Mouse (Mus musculus) layer of hippocampus, postnatal 10 days (tissue): Measurements from ENCODE around the gene Eif4e. TPM values are rescaled to one million over a fixed set of nuclear protein-coding genes. Genes with fewer than 3 reads are reported as not detected.

Source experiments
- DNase-seq, 2 experiments: peaks; one replicate each; pipeline ENCODE4 v3.0.0; 2021; ENCODE audit warnings: low spot score in 2 of 2
- long read RNA-seq: library from polyadenylated mRNA; stranded (forward); transcript quantifications from one replicate; pipeline ENCODE4 v2.0.0, GENCODE M21; 2023
- total RNA-seq, 2 experiments: library from RNA; stranded (reverse); gene quantifications; 2 replicates each; pipeline ENCODE4 v1.2.3; 2021

Eif4e gene
- total RNA-seq: 100 to 1,000 TPM; 155 to 180 TPM
- long read RNA-seq, transcript Eif4e-204 (7 exons, 1,421 nt): major isoform, 111 of 126 reads
- long read RNA-seq, partial matches to known transcripts: 5 of 126 reads
- long read RNA-seq, other reads (novel, unspliced or antisense): 10 of 126 reads

DNA sequence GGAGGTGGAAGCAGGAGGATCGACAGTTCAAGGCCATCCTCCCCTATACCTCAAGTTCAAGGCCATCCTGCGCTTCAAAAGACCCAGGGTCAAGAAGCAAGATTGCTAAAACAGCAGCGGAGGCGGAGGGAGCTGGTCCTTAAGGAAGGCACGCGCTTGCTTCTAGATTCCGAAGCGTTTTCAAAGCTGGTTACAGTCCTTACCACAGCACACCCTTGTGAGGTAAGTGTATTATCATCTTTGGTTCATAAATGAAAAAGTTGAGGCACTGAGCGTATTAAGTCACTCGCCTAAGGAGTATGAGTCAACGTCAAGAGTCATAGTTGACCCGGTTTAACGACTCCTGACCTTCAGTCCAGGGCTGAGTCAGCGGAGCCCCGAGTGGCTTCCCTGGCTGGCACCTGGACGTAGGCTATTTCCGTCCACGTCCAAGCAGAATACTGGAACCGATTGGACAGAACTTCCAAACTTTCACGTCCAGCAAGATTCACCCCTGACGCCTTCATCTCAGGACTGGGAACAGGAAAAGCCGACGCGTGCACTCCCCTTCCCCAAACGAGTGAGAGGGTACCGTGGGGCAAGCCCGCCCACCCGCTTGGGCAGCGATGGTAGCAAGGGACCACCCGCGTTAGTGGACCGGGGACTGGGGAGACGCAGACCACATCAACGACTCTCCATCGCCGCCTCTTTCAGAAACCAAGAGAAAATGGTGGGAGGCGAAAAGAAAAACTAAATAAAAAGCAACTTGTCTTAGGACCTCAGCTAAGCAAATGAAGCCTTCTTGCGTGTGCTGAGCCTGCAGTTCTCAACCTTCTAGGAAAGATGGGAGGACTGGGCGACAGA lies at the start of gene Eif4e:
TSS of gene Eif4e (plus strand) at position 107 of the 843 bp plus-strand sequence.
- DNase-seq: peak; percentile 11 to 48

DNA sequence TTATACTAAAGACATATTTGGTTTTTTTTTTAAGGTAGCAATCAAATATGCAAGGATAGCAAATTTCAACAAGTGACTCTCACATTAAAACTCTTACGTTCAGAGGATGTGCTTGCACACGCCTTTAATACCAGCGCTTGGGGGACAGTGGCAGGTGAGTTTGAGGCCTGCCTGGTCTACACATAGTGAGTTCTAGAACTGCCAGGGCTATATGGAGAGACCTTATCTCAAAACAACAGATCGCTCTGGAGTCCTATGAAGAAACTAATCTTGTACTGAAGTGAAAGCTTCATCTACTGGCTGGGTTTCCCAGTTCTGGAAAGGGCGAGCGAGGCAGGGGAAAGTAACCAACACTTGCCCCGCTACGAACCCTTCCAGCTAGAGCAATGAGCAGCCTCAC lies 46.5 kb upstream of the Eif4e start:
- no peak for DNase-seq

DNA sequence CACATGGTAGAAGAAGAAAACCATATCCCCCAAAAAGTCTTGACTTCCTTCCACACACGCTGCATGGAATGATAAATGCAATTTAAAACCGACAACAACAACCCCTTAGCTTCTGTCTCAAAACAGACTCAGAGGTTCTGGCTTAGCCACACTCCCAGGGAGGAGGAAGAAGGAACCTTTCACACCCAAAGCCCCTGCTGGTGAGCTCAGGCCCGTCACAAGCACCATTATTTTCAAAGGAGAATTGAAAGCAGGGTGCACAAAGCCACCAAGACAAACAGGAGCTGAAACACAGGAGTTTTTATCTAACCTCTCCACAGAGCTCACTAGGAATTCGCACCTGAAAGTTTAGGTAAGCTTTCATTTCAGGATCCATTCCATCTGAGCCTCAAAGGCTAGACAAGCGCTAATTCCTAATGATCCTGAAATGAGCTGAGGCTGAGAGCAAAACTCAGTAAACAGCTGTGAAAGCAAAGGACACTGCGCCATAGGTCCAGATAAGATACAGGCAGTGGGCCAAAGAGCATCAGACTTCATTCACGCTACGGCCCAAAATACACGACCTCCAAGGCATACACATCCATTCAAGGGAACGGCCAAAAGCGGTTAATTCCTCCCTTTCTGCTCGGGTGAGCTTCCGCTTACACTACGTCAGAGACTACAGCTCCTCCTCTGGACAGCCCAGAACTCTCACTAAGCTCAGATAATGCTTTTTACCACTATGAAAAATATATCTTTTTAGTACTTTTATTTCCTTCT lies 44.3 kb upstream of the Eif4e start:
- DNase-seq: no peak

DNA sequence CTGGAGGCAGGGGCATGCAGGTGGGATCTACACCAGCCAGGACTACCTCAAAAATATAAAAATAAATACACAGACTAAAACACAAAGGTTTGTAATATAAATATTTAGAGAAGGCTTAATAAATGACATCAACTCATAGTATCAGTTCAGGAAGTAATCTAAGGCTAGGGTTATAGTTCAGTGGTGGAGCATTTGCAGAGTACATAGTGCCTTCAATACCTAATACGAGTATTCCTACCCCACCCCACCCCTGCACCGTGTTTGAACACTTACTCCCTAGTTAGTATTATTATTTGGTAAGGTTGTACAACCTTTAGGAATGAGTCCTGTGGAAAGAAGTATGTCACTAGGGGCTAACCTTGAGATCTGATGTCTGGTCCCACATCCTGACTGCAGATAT lies 42.7 kb upstream of the Eif4e start:
- DNase-seq: no peak

DNA sequence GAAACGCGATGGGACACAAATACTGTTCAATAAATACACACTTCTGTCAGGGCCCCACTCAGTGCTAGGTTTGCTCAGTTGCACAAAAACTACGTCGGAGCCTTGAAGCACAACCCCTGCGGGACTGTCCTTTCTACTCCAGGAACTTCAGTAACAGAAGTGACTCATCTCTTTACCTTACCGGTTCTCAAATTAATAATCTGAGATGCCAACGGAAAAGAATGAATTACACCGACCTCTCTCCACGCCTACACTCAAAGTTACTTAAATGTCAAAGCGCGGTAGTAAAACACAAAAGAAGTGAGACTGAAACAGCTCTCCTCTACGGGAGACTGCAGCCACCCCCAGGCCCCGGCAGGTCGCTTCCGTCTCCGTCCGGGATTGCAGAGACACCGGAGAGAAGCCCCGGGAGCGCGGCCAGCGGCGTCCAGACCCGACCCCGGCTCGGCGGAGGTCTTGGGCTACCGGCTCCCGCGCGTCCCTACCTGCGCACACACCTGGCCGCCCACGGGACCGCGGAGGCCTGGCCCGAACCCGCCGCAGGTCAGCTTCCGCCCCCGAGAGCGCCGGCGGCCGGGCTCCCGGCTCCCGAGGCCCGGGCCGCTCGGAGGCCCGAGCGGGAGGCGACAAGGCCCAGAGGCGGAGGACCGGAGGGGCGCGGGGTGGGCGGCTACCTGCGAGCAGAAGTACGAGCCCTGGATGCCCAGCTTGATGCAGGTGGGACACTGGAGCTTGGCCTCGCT lies 37.2 kb upstream of the Eif4e start:
- no peak for DNase-seq

DNA sequence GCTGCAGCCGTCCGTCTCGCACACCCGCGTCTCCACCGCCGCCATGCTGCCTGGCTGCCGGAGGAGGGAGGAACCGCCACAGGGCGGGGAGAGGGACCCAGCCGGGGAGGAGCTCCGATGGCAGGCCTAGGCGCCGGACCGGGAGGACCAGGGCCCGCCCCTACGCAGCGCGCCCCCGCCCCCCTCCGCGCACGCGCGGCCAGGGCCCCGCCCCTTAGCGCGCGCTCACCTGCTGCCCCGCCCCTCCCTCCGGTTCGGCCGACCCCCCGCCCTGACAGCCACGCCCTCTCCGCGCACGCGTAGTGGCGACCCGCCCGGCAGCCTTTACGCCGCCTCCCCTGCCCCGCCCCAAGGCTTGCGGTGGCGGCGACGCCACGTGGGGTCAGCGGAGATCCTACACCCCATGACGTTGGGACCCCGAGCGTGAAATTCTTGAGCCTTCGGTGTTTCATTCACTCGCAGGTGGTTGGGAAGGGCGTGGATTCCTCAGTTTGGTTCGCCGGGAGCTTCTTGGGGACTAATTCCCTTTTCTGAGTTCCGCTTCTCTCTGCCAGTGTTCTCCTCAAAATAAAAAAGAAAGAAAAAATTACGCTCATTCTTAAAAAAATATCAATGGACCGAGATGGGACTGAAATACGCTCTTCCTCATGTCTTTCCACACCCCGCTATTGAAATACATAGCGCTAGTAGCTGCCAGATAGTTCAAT lies 36.5 kb upstream of the Eif4e start, which contains the start of gene Metap1:
TSS of gene Metap1 (minus strand) at position 189 of the 707 bp plus-strand sequence.
- DNase-seq: peak; percentile 96 to 98

DNA sequence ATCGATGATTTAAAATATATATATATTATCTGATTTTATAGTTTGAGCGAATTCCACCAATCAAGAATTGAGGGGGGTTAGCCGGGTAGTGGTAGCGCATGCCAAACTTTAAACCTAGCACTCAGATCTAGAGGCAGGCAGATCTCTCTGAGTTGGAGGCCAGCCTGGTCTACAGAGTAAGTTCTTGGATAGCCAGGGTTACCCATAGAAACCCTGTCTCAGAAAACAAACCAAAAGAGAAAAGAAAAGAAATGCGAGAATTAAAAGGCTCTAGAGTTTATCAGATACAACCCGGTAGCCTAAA lies 36.0 kb upstream of the Eif4e start:
- DNase-seq: no peak

DNA sequence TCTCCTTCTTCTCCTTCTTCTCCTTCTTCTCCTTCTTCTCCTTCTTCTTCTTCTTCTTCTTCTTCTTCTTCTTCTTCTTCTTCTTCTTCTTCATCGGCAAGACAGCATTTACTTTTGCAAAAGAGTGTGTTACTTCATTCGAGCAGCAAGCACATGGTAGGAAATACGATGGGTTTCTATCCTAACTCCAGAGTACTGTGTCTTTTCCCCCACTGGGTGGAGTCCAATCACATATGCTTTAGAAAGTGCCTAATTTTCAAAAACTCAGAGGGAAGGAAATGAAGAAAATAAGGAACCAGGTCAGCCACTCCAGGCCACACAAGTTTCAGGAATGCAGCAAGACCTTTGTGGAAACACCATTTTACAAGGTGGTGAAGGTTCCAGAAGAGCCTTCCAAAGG lies 32.3 kb upstream of the Eif4e start:
- no peak for DNase-seq

DNA sequence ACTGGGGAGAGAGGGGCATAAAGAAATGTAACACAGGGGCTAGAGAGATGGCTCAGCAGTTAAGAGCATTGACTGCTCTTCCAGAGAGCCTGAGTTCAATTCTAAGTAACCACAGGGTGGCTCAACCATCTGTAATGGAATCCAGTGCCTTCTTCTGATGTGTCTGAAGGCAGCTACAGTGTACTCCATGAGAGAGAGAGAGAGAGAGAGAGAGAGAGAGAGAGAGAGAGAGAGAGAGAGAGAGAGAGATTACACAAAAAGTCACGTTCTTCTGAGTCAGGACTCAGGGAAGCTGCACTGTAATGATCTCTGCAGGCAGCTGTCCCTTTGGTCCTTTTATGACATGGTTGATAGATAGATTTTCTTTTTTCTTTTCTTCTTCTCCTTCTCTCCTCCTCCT lies 31.4 kb upstream of the Eif4e start:
- DNase-seq: no peak

DNA sequence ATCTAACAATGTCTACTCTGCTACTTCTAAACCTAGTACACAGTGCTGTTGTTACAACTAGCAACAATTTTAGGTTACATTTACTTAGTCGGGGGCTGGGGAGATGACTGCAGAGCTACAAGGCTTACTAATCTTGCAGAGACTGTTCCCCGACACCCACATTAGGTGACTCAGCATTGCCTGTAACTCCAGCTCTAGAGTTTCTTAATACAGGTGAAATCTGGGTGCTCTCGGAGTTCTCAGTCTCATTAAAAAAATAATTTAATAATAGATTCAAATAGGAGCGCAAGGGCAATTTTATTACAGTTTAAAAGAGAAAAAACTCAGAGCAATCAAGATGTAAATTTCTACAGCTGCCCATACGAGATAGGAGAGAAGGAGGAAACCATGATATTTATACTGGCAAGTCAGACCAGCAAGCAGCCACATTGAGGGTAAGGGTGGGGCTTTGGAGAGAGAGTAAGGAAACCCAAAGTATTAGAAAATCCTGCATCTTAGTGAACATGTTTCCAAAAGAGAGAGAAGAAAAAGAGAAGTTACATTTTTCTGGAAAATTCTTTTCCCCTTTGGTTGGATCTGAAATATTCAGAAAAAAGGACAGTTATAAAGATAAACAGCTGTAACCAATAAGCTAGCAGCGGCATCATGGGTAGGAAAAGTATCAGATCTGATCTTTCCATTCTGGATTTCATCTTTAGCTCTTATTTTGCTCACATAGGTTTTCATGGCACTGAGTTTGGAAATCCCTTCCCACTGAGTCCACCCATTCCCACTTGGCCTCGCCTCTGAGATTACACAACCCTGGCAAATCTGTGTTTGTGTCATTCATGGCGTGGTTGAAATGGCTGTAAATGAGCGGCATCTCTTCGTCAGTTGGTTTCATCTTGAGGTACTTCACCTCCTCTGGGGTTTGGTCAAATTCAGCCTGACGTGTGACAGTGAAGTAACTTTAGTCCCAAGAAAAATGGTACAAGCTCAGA lies 30.5 kb upstream of the Eif4e start:
- no peak for DNase-seq

DNA sequence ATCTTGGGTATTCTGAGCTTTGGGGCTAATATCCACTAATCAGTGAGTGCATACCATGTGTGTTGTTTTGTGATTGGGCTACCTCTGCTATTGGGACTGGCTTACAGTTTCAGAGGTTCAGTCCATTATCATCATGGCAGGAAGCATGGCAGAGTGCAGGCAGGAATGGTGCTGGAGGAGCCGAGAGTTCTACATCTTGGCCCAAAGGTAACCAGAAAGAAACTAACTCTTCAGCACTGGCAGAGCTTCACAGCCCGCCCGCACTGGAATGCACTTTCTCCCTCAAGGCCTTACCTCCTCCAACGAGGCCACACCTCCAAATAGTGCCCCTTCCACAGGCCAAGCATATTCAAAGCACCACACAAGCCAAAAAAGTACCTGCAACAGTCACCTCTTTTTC lies 27.2 kb upstream of the Eif4e start:
- no peak for DNase-seq

DNA sequence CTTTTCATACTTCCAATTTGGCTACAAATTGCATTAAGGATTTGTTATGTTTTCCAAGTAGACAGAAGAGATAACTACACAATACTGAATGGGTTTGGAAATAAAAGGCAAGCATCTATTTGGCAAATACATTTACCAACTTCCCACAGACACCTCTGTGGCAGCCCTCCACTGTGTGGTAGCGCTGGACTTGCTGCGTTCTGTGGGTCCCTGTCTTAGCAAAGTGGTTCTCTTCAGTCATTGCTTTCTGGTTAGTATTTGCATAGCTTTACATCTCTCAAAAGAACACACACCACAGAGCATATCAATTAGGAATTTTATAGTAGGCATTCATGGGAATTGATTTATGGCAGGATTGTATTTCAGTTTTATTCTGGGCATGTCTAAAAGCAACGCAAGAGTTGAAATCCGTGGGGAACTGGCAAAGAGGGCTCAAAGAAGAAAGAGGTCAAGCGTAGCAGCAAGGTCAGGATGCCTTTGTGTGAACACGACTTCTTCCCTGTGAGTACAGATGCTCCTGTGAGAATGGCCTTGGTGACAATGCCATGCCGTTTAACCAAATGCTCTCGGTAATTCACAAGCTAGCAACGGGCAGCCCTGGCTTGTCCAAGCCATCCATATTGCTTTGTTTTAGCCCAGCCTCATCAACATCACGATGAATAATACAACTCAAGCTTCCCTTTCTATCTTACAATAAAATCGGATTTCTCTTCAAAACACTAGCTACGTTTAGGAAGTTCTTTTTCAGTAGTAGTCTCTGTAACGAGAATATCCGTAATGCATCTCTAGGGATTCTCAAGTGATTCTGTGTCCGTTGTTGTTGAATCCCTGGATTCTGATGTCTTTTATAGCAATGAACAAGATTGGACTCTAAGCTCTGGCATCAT lies 25.9 kb upstream of the Eif4e start:
- no peak for DNase-seq

DNA sequence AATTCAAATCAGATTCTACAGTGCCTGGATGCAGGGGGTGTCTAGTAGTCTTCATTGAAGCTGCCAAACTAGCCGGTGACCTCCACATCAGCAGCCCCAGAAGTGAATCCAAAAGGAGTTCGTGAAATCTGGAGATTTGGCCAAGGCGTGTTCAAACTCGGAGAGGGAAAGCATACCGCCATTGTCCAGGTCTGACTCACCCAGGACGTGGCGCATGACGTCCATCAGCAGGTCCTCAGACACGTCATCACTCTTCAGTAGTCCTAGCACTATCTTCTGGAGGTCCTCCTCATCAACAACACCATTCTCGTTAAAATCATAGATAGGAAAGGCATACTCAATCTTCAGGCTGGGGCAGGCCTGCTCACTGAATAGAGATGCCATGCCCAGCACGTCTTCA lies 22.2 kb upstream of the Eif4e start:
- no peak for DNase-seq

DNA sequence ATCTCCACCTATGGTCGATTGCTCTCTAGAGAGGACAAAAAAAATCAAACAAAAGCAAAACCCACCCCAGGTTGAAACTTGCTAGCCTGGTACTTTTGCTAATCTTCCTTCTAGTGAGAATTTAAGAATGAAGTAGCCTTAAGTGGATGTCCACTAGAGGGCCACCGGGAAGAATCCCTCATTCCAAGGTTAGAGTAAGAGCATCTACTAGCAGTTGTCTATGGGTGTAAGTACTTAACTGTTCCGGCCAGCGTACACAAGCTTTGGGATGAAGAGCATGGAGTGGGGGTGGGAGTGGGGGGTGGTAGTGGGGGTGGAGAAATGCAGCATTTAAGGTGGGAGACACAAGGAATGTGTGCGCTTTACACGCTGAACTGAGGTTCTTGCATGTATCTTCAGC lies 19.2 kb upstream of the Eif4e start:
- DNase-seq: peak in 1 of 2 experiments; percentile 40

DNA sequence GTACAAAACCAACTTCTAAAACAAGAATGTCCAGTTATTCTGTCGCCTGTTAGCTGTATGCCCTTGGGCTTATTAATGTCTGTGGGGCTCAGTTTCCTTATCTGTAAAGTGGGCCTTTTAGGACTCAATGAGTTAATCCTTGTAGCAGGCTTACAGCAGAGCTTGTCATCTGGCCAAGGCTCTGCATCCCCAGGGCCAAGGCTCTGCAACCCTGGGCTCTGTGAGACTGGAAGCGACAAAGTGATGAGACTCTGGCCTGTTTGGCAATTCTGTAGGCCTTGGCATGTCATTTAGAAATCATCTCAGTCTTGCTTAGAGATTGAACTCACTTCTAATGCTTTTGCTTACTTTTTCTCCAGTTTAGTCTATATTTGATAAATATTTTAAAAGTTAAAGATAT lies 16.4 kb upstream of the Eif4e start:
- DNase-seq: no peak

DNA sequence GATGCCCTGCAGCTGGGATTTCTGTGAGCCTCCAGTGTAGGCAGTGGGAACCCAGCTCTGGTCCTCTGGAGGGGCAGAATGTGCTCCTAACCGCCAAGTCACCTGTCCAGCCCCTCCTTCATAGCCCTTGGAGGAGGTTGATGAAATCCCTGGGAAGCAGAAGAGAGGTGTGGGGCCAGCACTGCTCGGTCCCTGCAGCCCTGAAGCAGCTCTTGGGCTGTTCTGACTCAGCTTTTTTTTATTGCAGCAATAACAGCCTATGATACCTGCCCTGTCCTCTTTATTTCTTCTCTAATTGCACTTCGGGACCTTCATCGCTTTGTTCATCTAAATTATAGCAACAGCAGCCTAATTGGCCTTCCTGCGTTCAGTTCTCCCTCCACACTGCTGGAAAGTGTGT lies 15.5 kb upstream of the Eif4e start:
- DNase-seq: no peak

DNA sequence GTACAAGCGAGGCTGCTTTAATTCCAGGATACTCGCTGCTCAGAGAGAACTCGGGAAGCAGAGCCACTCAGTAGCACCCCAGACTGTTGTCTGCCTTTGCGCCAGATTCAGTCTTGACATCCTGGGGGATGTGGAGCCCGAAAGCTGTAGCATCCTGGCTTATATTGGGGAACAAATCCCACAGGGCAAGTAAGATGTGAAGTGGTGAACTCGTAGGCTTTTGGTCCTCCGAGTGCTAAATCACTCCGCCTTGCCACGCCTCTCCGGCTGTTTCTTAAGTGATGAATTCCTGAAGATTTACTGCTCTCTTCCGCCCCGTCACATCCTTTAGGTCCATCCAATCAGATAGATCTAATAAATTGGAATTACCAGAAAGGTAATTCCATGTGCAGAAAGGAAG lies 12.7 kb upstream of the Eif4e start:
- no peak for DNase-seq

DNA sequence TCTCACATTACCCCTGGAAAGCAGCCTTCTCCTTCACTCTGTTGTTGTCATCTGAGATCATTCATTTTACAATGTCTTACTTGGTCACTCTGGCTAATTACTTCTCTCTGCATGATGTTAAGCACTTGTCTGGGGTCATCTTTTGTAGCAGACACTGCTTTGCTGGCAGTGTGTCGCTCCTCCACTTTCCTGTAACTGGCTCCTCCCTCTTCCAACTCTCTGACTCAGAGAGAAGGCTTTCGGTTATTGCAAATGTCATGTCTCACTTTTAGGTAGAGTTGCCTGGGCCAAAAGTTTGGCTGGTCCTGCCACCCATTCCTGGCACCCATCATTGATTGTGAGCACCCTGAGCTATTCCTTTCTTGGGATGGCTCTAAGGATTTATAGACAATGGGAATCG lies 11.2 kb upstream of the Eif4e start:
- DNase-seq: no peak
